Mouse (Mus musculus): ENCODE data around the gene Gm49366. TPM values are rescaled to one million over a fixed set of nuclear protein-coding genes. Genes with fewer than 3 reads are reported as not detected.
A peak's percentile ranks its signal among the peaks of the same experiment; 100 is the strongest.
"Not testable (repeated sequence)": the region's sequence is repeated elsewhere in the genome, so short reads cannot be mapped to it uniquely, and the experiment has no call there.

The Gm49366 gene
- polyA plus RNA-seq, 1 experiment from 2014 or later = not detected

DNA sequence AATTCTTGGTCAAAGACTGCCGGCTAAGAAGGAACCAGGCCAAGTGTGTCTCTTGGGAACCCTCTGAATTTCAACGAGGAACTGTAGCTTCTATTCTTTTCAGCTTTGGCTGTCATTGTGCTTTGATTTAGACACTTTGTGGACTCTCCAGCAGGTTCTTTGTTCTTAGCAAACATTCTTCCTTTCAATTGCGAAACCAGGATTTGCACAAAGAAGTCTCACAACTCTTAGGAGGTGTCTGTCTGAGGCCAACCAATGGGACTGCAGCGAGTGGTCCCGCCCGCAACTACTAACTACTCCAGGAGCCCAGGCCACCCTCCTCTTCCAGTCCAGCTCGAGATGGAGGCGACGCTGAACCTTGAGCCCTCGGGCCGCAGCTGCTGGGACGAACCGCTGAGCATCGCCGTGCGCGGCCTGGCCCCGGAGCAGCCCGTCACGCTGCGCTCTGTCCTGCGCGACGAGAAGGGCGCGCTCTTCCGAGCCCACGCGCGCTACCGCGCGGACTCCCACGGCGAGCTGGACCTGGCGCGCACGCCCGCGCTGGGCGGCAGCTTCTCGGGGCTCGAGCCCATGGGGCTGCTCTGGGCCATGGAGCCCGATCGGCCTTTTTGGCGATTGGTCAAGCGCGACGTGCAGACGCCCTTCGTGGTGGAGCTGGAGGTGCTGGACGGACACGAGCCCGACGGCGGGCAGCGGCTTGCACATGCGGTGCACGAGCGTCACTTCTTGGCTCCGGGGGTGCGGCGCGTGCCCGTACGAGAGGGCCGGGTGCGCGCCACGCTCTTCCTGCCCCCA lies 29.4 kb upstream of the Gm49366 start, which contains the start of gene Acot1:
Gene Acot1, plus strand, starts transcription at position 320 of the 795 bp plus-strand sequence.
- H3K27ac ChIP-seq (ENCODE audit: low read depth) = peak within 1 kb of the TSS; percentile 66
- WGBS = 1% methylated on average over 53 of the region's 70 CpGs

DNA sequence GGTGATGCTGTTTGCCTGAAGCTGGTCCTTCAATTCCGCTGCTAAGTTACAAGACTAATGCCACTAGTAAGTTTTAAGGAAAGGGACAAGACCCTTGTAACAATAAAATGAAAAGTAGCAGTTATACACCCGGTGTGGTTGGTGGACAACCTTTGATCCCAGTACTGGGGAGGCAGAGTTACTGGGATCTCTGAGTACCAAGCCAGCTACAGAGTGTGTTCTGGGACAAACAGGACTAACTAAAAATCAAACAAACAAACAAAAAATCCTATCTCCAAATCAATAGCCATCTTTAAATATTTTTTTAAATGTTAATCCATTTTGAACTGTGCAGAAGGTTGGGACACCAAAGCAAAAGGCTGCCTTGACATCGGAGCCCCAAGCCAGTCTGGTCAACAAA lies 28.5 kb upstream of the Gm49366 start:
- Histone ChIP-seq H3K4me3 (ENCODE audit: low read depth, low read length) (peak overlapping the region; percentile 43), H3K9me3 (ENCODE audit: control insufficient read depth, low read length) (no peaks in the 10 kb centered on the region), H3K9ac (ENCODE audit: low read length) (peak overlapping the region; percentile 51), H3K4me2 (ENCODE audit: low read length) (peak overlapping the region; percentile 45), H3K36me3 (ENCODE audit: control insufficient read depth, insufficient read depth, low read length) (peaks cover 4% of the 10 kb centered on the region; the same call in 1 of the 2 replicates), H3K27ac (ENCODE audit: low read depth) (no peak overlapping the region), H3K4me1 (replicated peaks; ENCODE audit: control insufficient read depth, insufficient read depth, low read length) (peaks cover 8% of the 10 kb centered on the region; the same call in 1 of the 2 replicates), H3K27me3 (replicated peaks; ENCODE audit: control insufficient read depth, insufficient read depth, low read length) (no peaks in the 10 kb centered on the region)
- ATAC-seq (replicated peaks; ENCODE audit: low FRiP score, low TSS enrichment, low read depth) (no peak), DNase-seq (ENCODE audit: low spot score) (no peak)
- WGBS = 74% methylated on average over 3 of the region's 3 CpGs

More for the DNA sequence above, 29.4 kb upstream of the Gm49366 start, which contains the start of gene Acot1:
- Histone ChIP-seq H3K4me2 (ENCODE audit: low read length) (peak within 1 kb of the TSS; percentile 45), H3K9ac (ENCODE audit: low read length) (peak within 1 kb of the TSS; percentile 51), H3K4me3 (ENCODE audit: low read depth, low read length) (peak within 1 kb of the TSS; percentile 43)
- H3K9me3 ChIP-seq (ENCODE audit: control insufficient read depth, low read length); H3K36me3 ChIP-seq (ENCODE audit: control insufficient read depth, insufficient read depth, low read length); H3K4me1 ChIP-seq (replicated peaks; ENCODE audit: control insufficient read depth, insufficient read depth, low read length); H3K27me3 ChIP-seq (replicated peaks; ENCODE audit: control insufficient read depth, insufficient read depth, low read length): not testable (repeated sequence)
- ATAC-seq (replicated peaks; ENCODE audit: low FRiP score, low TSS enrichment, low read depth) (peak; percentile 99), DNase-seq (ENCODE audit: low spot score) (peak; percentile 76)

DNA sequence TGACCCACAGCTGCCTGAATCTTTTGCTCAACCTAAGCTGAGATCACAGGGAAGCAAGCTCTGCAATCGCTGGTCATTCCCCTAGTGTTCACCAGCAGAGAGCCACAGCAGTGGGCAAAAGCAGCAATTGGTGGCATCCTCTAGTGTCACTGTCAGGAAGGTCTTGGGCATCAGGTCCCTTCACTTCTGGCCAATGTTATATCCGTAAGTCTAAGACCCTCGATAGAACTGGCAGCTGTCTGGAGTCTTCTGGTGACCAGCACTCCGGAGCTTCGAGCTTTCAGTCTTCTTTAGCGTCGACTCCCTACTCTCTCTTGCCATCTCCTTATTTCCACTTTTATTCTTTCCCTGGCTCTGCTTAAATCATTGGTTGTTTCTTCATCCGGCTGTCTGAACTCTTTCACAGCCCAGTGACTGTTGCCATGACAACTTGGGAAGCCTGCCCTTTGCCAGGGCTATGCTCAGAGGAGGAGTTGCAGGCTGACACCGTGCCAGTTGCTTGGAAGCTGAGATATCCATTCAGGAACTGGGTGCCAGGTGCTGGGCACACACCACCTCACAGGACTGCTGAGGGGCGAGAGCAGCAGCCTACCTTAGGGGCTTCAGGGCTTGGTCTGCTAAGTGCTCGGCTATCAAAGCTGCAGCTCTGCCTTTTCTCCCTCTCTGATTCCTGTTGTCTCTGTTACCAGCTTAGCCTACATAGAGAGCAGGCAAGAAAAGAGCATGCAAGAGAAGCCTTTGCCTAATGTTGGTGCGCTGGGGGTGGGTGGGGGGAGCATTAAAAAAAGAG lies 27.3 kb upstream of the Gm49366 start:
- ATAC-seq (replicated peaks; ENCODE audit: low FRiP score, low TSS enrichment, low read depth) (0 out of 2 replicates have a peak, but pooled peaks have one; percentile 30), DNase-seq (ENCODE audit: low spot score) (no peak)
- Histone ChIP-seq H3K9me3 (ENCODE audit: control insufficient read depth, low read length) (no peaks in the 10 kb centered on the region), H3K9ac (ENCODE audit: low read length) (0 out of 2 replicates have a peak overlapping the region, but pooled peaks have one; percentile 2), H3K4me1 (replicated peaks; ENCODE audit: control insufficient read depth, insufficient read depth, low read length) (peaks cover 8% of the 10 kb centered on the region; the same call in 1 of the 2 replicates), H3K4me3 (ENCODE audit: low read depth, low read length) (0 out of 2 replicates have a peak overlapping the region, but pooled peaks have one; percentile 4), H3K36me3 (ENCODE audit: control insufficient read depth, insufficient read depth, low read length) (peaks cover 4% of the 10 kb centered on the region; the same call in 1 of the 2 replicates), H3K27me3 (replicated peaks; ENCODE audit: control insufficient read depth, insufficient read depth, low read length) (no peaks in the 10 kb centered on the region), H3K27ac (ENCODE audit: low read depth) (no peak overlapping the region), H3K4me2 (ENCODE audit: low read length) (peak overlapping the region; percentile 45)
- 52% methylated on average over 12 of the region's 12 CpGs for WGBS

DNA sequence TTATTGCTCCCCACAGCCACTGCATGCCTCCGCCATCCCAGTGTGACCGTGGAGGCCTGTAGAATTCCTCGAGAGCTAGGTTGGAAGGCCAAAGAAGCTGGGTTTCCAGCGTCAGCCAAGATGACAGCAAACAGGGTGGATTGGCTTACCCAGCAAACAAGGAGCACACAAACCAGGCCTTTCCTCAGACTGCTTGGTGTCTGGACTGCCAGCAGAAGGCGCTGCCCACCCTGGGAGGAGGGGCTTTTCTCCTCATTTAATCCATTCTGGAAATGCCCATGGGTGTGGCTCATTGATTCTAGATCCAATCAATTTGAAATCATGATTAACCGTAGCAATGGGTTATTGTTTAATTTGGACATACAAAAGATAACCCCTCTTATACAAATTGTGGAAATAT lies 25.6 kb upstream of the Gm49366 start:
- ATAC-seq (replicated peaks; ENCODE audit: low FRiP score, low TSS enrichment, low read depth) (no peak), DNase-seq (ENCODE audit: low spot score) (no peak)
- H3K9me3 ChIP-seq (ENCODE audit: control insufficient read depth, low read length) = no peaks in the 10 kb centered on the region
- peaks cover 8% of the 10 kb centered on the region; the same call in 1 of the 2 replicates for H3K4me1 ChIP-seq (replicated peaks; ENCODE audit: control insufficient read depth, insufficient read depth, low read length)
- H3K4me2 ChIP-seq (ENCODE audit: low read length) = no peak overlapping the region
- WGBS = 71% methylated on average over 6 of the region's 6 CpGs
- no peak overlapping the region for H3K27ac ChIP-seq (ENCODE audit: low read depth)
- no peak overlapping the region for H3K9ac ChIP-seq (ENCODE audit: low read length)
- no peak overlapping the region for H3K4me3 ChIP-seq (ENCODE audit: low read depth, low read length)
- no peaks in the 10 kb centered on the region for H3K27me3 ChIP-seq (replicated peaks; ENCODE audit: control insufficient read depth, insufficient read depth, low read length)
- peaks cover 9% of the 10 kb centered on the region; the same call in 1 of the 2 replicates for H3K36me3 ChIP-seq (ENCODE audit: control insufficient read depth, insufficient read depth, low read length)

- no peak overlapping the region for H3K9ac ChIP-seq (ENCODE audit: low read length)
- no peak overlapping the region for H3K27ac ChIP-seq (ENCODE audit: low read depth)
- no peak for ATAC-seq (replicated peaks; ENCODE audit: low FRiP score, low TSS enrichment, low read depth)
- no peaks in the 10 kb centered on the region for H3K9me3 ChIP-seq (ENCODE audit: control insufficient read depth, low read length)
- DNase-seq (ENCODE audit: low spot score) = no peak
- H3K36me3 ChIP-seq (ENCODE audit: control insufficient read depth, insufficient read depth, low read length) = peaks cover 9% of the 10 kb centered on the region; the same call in 1 of the 2 replicates
- no peak overlapping the region for H3K4me3 ChIP-seq (ENCODE audit: low read depth, low read length)
- 91% methylated on average over 7 of the region's 7 CpGs for WGBS
- H3K4me1 ChIP-seq (replicated peaks; ENCODE audit: control insufficient read depth, insufficient read depth, low read length) = peaks cover 8% of the 10 kb centered on the region; the same call in 1 of the 2 replicates
- H3K4me2 ChIP-seq (ENCODE audit: low read length) = no peak overlapping the region
- H3K27me3 ChIP-seq (replicated peaks; ENCODE audit: control insufficient read depth, insufficient read depth, low read length) = no peaks in the 10 kb centered on the region
Observed at GRCm38 (mm10) chr12:84013701-84014100, 25.0 kb upstream of the Gm49366 start.

GRCm38 (mm10) chr12:84020528-84020927 lies 18.2 kb upstream of the Gm49366 start:
- not testable (repeated sequence) for H3K27ac ChIP-seq (ENCODE audit: low read depth); H3K4me1 ChIP-seq (replicated peaks; ENCODE audit: control insufficient read depth, insufficient read depth, low read length); H3K4me2 ChIP-seq (ENCODE audit: low read length); H3K9ac ChIP-seq (ENCODE audit: low read length); H3K4me3 ChIP-seq (ENCODE audit: low read depth, low read length); H3K27me3 ChIP-seq (replicated peaks; ENCODE audit: control insufficient read depth, insufficient read depth, low read length); DNase-seq (ENCODE audit: low spot score); H3K9me3 ChIP-seq (ENCODE audit: control insufficient read depth, low read length); H3K36me3 ChIP-seq (ENCODE audit: control insufficient read depth, insufficient read depth, low read length)
- WGBS = 43% methylated on average over 7 of the region's 7 CpGs
- ATAC-seq (replicated peaks; ENCODE audit: low FRiP score, low TSS enrichment, low read depth) = peak; percentile 69

GRCm38 (mm10) chr12:84022266-84022665 lies 16.5 kb upstream of the Gm49366 start:
- not testable (repeated sequence) for H3K4me1 ChIP-seq (replicated peaks; ENCODE audit: control insufficient read depth, insufficient read depth, low read length); H3K36me3 ChIP-seq (ENCODE audit: control insufficient read depth, insufficient read depth, low read length); ATAC-seq (replicated peaks; ENCODE audit: low FRiP score, low TSS enrichment, low read depth); H3K27me3 ChIP-seq (replicated peaks; ENCODE audit: control insufficient read depth, insufficient read depth, low read length); H3K4me3 ChIP-seq (ENCODE audit: low read depth, low read length); H3K27ac ChIP-seq (ENCODE audit: low read depth); H3K9ac ChIP-seq (ENCODE audit: low read length); DNase-seq (ENCODE audit: low spot score); H3K9me3 ChIP-seq (ENCODE audit: control insufficient read depth, low read length); H3K4me2 ChIP-seq (ENCODE audit: low read length)
- 91% methylated on average over 4 of the region's 4 CpGs for WGBS

- H3K27ac ChIP-seq (ENCODE audit: low read depth) = no peak overlapping the region
- no peak overlapping the region for H3K4me2 ChIP-seq (ENCODE audit: low read length)
- ATAC-seq (replicated peaks; ENCODE audit: low FRiP score, low TSS enrichment, low read depth) = peak; percentile 67; the same call in 1 of the 2 replicates
- no peaks in the 10 kb centered on the region for H3K9me3 ChIP-seq (ENCODE audit: control insufficient read depth, low read length)
- DNase-seq (ENCODE audit: low spot score) = no peak
- no peaks in the 10 kb centered on the region for H3K27me3 ChIP-seq (replicated peaks; ENCODE audit: control insufficient read depth, insufficient read depth, low read length)
- no peaks in the 10 kb centered on the region for H3K4me1 ChIP-seq (replicated peaks; ENCODE audit: control insufficient read depth, insufficient read depth, low read length)
- no peak overlapping the region for H3K4me3 ChIP-seq (ENCODE audit: low read depth, low read length)
- WGBS = 82% methylated on average over 9 of the region's 9 CpGs
- no peaks in the 10 kb centered on the region for H3K36me3 ChIP-seq (ENCODE audit: control insufficient read depth, insufficient read depth, low read length)
- no peak overlapping the region for H3K9ac ChIP-seq (ENCODE audit: low read length)
Observed at GRCm38 (mm10) chr12:84023052-84023745, 15.5 kb upstream of the Gm49366 start.
